Mouse (Mus musculus) embryonic facial prominence, embryonic 15.5 days (tissue): ENCODE data around the gene Gar1. TPM values are rescaled to one million over a fixed set of nuclear protein-coding genes. Genes with fewer than 3 reads are reported as not detected.

ENCODE experiments used
- ATAC-seq: fragments of 200-750 bp; cut with Nextera tagmentation; 2 replicates; pipeline ENCODE4 v1.8.0; 2017; ENCODE audit warnings: low read depth, moderate TSS enrichment; ENCODE audit not compliant: insufficient number of reproducible peaks, low FRiP score, low TSS enrichment
- H3K27ac ChIP-seq: fragments of 300-500 bp; sonication (generic); replicated peaks from 2 replicates; pipeline ENCODE4 v1.5.1; 2015; ENCODE audit warnings: mild to moderate bottlenecking, inconsistent platforms
- H3K27me3 ChIP-seq: fragments of 300-500 bp; sonication (generic); 2 replicates; pipeline ENCODE4 v1.6.1; 2015; ENCODE audit warnings: inconsistent platforms
- H3K36me3 ChIP-seq: fragments of 300-500 bp; sonication (generic); 2 replicates; pipeline ENCODE4 v1.6.1; 2015; ENCODE audit warnings: mild to moderate bottlenecking, inconsistent platforms
- H3K4me1 ChIP-seq: fragments of 300-500 bp; sonication (generic); 2 replicates; pipeline ENCODE4 v1.6.1; 2015; ENCODE audit warnings: inconsistent platforms
- H3K4me2 ChIP-seq: fragments of 300-500 bp; sonication (generic); replicated peaks from 2 replicates; pipeline ENCODE4 v1.6.1; 2015; ENCODE audit warnings: mild to moderate bottlenecking, inconsistent platforms
- H3K4me3 ChIP-seq: fragments of 300-500 bp; sonication (generic); replicated peaks from 2 replicates; pipeline ENCODE4 v1.5.1; 2015; ENCODE audit warnings: mild to moderate bottlenecking, inconsistent platforms
- H3K9ac ChIP-seq: fragments of 300-500 bp; sonication (generic); 2 replicates; pipeline ENCODE4 v1.6.1; 2015; ENCODE audit warnings: inconsistent platforms
- H3K9me3 ChIP-seq: fragments of 300-500 bp; sonication (generic); replicated peaks from 2 replicates; pipeline ENCODE4 v1.6.1; 2016; ENCODE audit warnings: inconsistent platforms
- WGBS: fragments of 180-500 bp; shearing (Covaris S2); methylation state at CpG from one replicate; pipeline ENCODE4 v1.1.7; 2015; 5-methylcytosine and 5-hydroxymethylcytosine counted together
- polyA plus RNA-seq: library from polyadenylated mRNA; unstranded; fragments of >200 nt; fragmentation: Nextera tagmentation; extraction: Ambion mirVana; gene quantifications from 2 replicates; pipeline ENCODE4 v1.2.1, GENCODE M21; 2015

Gene Gar1
- 73.6 and 81.9 TPM in 2 replicates for polyA plus RNA-seq

- peaks cover 11% of the 10 kb centered on the region for H3K4me1 ChIP-seq
- ATAC-seq: peak; percentile 94
- H3K36me3 ChIP-seq: peaks cover 21% of the 10 kb centered on the region
- no peaks in the 10 kb centered on the region for H3K9me3 ChIP-seq
- WGBS: under 1% methylated on average over 60 of the region's 60 CpGs
- H3K4me2 ChIP-seq: peak within 1 kb of the TSS; percentile 75
- H3K4me3 ChIP-seq: peak within 1 kb of the TSS; percentile 82
- peaks cover 3% of the 10 kb centered on the region; the same call in 1 of the 2 replicates for H3K27me3 ChIP-seq
- peak within 1 kb of the TSS; percentile 76 for H3K9ac ChIP-seq
- H3K27ac ChIP-seq: peak within 1 kb of the TSS; percentile 91
Observed at GRCm38 (mm10) chr3:129831035-129831568, at the start of gene Gar1. Gene Gar1 (minus strand): TSS chr3:129831396.

- no peaks in the 10 kb centered on the region for H3K36me3 ChIP-seq
- H3K4me1 ChIP-seq: peaks cover 12% of the 10 kb centered on the region
- no peak overlapping the region for H3K4me3 ChIP-seq
- H3K27ac ChIP-seq: no peak overlapping the region
- ATAC-seq: no peak
- no peak overlapping the region for H3K9ac ChIP-seq
- H3K9me3 ChIP-seq: no peaks in the 10 kb centered on the region
- 68% methylated on average over 2 of the region's 2 CpGs for WGBS
- H3K27me3 ChIP-seq: no peaks in the 10 kb centered on the region
- H3K4me2 ChIP-seq: peak overlapping the region; percentile 92; the same call in 1 of the 2 replicates
Observed at GRCm38 (mm10) chr3:129879913-129880312, 48.7 kb upstream of the Gar1 start.

- Histone ChIP-seq H3K4me1 (peaks cover 12% of the 10 kb centered on the region), H3K27ac (0 out of 2 replicates have a peak overlapping the region, but pooled peaks have one; percentile 23), H3K36me3 (no peaks in the 10 kb centered on the region), H3K4me2 (peak overlapping the region; percentile 92), H3K9me3 (no peaks in the 10 kb centered on the region), H3K27me3 (no peaks in the 10 kb centered on the region), H3K4me3 (peak overlapping the region; percentile 63), H3K9ac (peak overlapping the region; percentile 37)
- under 1% methylated on average over 25 of the region's 25 CpGs for WGBS
- peak; percentile 59 for ATAC-seq
Observed at GRCm38 (mm10) chr3:129879131-129879757, 48.0 kb upstream of the Gar1 start.

- H3K9ac ChIP-seq: peak within 1 kb of the TSS; percentile 37
- no peaks in the 10 kb centered on the region for H3K9me3 ChIP-seq
- H3K27ac ChIP-seq: 0 out of 2 replicates have a peak within 1 kb of the TSS, but pooled peaks have one; percentile 23
- H3K4me3 ChIP-seq: peak within 1 kb of the TSS; percentile 63
- H3K27me3 ChIP-seq: no peaks in the 10 kb centered on the region
- H3K4me2 ChIP-seq: peak within 1 kb of the TSS; percentile 92
- WGBS: under 1% methylated on average over 64 of the region's 66 CpGs
- peak; percentile 88 for ATAC-seq
- peaks cover 12% of the 10 kb centered on the region for H3K4me1 ChIP-seq
- H3K36me3 ChIP-seq: no peaks in the 10 kb centered on the region
Observed at GRCm38 (mm10) chr3:129878405-129879021, 47.3 kb upstream of the Gar1 start, which contains the start of gene Pla2g12a. Gene Pla2g12a (plus strand): TSS chr3:129878606.

- peaks cover 12% of the 10 kb centered on the region for H3K4me1 ChIP-seq
- no peak overlapping the region for H3K27ac ChIP-seq
- no peaks in the 10 kb centered on the region for H3K9me3 ChIP-seq
- H3K4me2 ChIP-seq: no peak overlapping the region
- no peaks in the 10 kb centered on the region for H3K27me3 ChIP-seq
- no peak for ATAC-seq
- WGBS: 78% methylated on average over 10 of the region's 10 CpGs
- H3K4me3 ChIP-seq: no peak overlapping the region
- H3K9ac ChIP-seq: no peak overlapping the region
- H3K36me3 ChIP-seq: no peaks in the 10 kb centered on the region
Observed at GRCm38 (mm10) chr3:129877327-129877726, 46.1 kb upstream of the Gar1 start.

- no peak overlapping the region for H3K27ac ChIP-seq
- H3K4me1 ChIP-seq: no peaks in the 10 kb centered on the region
- H3K9me3 ChIP-seq: no peaks in the 10 kb centered on the region
- no peak overlapping the region for H3K4me3 ChIP-seq
- 54% methylated on average over 14 of the region's 14 CpGs for WGBS
- no peak overlapping the region for H3K9ac ChIP-seq
- H3K4me2 ChIP-seq: no peak overlapping the region
- H3K27me3 ChIP-seq: no peaks in the 10 kb centered on the region
- H3K36me3 ChIP-seq: no peaks in the 10 kb centered on the region
- no peak for ATAC-seq
Observed at GRCm38 (mm10) chr3:129863698-129864097, 32.5 kb upstream of the Gar1 start.

GRCm38 (mm10) chr3:129862592-129862991 is 31.4 kb upstream of the Gar1 start:
- no peaks in the 10 kb centered on the region for H3K27me3 ChIP-seq
- no peak overlapping the region for H3K4me2 ChIP-seq
- WGBS: 66% methylated on average over 2 of the region's 2 CpGs
- no peaks in the 10 kb centered on the region for H3K9me3 ChIP-seq
- ATAC-seq: no peak
- no peaks in the 10 kb centered on the region for H3K36me3 ChIP-seq
- H3K4me1 ChIP-seq: no peaks in the 10 kb centered on the region
- H3K9ac ChIP-seq: no peak overlapping the region
- no peak overlapping the region for H3K4me3 ChIP-seq
- no peak overlapping the region for H3K27ac ChIP-seq

GRCm38 (mm10) chr3:129846846-129847245 is 15.7 kb upstream of the Gar1 start:
- H3K4me3 ChIP-seq: no peak overlapping the region
- 84% methylated on average over 7 of the region's 7 CpGs for WGBS
- no peak overlapping the region for H3K9ac ChIP-seq
- H3K4me2 ChIP-seq: no peak overlapping the region
- H3K4me1 ChIP-seq: no peaks in the 10 kb centered on the region
- H3K27me3 ChIP-seq: no peaks in the 10 kb centered on the region
- ATAC-seq: no peak
- no peaks in the 10 kb centered on the region for H3K36me3 ChIP-seq
- no peaks in the 10 kb centered on the region for H3K9me3 ChIP-seq
- H3K27ac ChIP-seq: no peak overlapping the region

GRCm38 (mm10) chr3:129845868-129846267 is 14.7 kb upstream of the Gar1 start:
- ATAC-seq: no peak
- H3K36me3 ChIP-seq: no peaks in the 10 kb centered on the region
- H3K4me1 ChIP-seq: no peaks in the 10 kb centered on the region
- no peak overlapping the region for H3K9ac ChIP-seq
- 81% methylated on average over 2 of the region's 2 CpGs for WGBS
- no peaks in the 10 kb centered on the region for H3K9me3 ChIP-seq
- no peak overlapping the region for H3K27ac ChIP-seq
- H3K4me2 ChIP-seq: no peak overlapping the region
- no peak overlapping the region for H3K4me3 ChIP-seq
- H3K27me3 ChIP-seq: no peaks in the 10 kb centered on the region

GRCm38 (mm10) chr3:129838017-129838416 is 6.8 kb upstream of the Gar1 start:
- H3K27ac ChIP-seq: no peak overlapping the region
- ATAC-seq: no peak
- no peak overlapping the region for H3K4me3 ChIP-seq
- no peaks in the 10 kb centered on the region for H3K36me3 ChIP-seq
- no peaks in the 10 kb centered on the region for H3K9me3 ChIP-seq
- H3K9ac ChIP-seq: no peak overlapping the region
- H3K4me2 ChIP-seq: no peak overlapping the region
- WGBS: 56% methylated on average over 7 of the region's 7 CpGs
- no peaks in the 10 kb centered on the region for H3K4me1 ChIP-seq
- H3K27me3 ChIP-seq: no peaks in the 10 kb centered on the region

- no peak overlapping the region for H3K4me2 ChIP-seq
- WGBS: 88% methylated on average over 6 of the region's 6 CpGs
Observed at GRCm38 (mm10) chr3:129836965-129837364, 5.8 kb upstream of the Gar1 start.

More at GRCm38 (mm10) chr3:129836965-129837364, 5.8 kb upstream of the Gar1 start:
- H3K4me1 ChIP-seq: no peaks in the 10 kb centered on the region
- no peak overlapping the region for H3K4me3 ChIP-seq
- no peak for ATAC-seq
- no peaks in the 10 kb centered on the region for H3K36me3 ChIP-seq
- H3K27ac ChIP-seq: no peak overlapping the region
- peaks cover 3% of the 10 kb centered on the region; the same call in 1 of the 2 replicates for H3K27me3 ChIP-seq
- H3K9me3 ChIP-seq: no peaks in the 10 kb centered on the region
- no peak overlapping the region for H3K9ac ChIP-seq
